Mouse (Mus musculus): ENCODE data around the gene Plppr5.

GRCm38 (mm10) chr3:117611453-117611852, 36.8 kb downstream of the Plppr5 start:
- TF ChIP-seq GATA1 (IDR thresholded peaks at IDR 0.05; ENCODE audit: borderline replicate concordance, low read length) = no peak
- no peak for TF ChIP-seq FLI1 (IDR thresholded peaks at IDR 0.05; ENCODE audit: low read length)
